Mouse (Mus musculus): ENCODE measurements around the gene Cux1.

The Cux1 gene

DNA sequence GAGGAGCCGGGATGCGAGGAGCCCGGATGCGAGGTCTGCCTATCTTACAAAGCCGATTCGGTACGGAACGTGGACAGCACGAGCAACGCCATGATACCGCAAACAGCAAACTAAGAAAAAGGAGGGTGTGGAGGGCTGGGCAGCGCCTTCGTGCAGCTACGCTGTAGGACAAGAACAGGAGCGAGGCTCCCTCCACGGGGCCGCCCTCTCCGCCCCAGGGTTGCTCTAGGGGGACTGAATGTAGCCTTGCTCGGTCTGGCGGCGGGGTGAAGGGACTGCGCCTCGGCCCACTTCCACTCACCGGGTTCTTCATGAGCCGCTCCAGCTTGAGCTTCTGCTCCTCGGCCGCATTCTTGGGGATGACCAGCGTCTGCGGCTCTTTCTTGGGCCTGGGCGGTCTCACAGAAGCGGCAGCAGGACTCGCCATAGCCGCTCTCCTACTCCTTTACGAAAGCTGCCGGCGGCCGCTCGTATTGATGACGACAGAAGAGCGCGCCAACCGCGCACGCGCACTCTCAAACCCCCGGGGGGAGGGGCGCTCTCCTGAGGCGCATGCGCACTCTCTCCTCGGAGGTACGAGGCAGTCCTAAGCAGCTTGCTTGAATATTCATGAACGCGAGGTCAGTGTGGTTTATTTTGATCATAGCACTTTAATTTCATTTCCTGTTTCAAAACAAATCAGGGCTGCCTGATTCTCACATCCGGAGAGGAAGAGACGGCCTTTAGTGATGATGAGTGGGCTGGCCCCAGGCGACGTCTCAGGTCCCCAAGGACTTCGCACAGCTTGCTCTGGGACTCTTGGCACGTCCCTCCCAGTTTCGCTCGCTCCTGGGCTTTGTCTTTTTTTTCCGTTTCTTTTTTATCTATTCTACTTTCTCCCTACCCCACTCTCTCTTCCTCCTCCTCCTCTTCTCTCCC lies 368.6 kb downstream of the Cux1 start, which contains the start of gene Prkrip1:
Gene Prkrip1, minus strand, starts transcription at position 490 of the 918 bp plus-strand sequence.
- peak; percentile 99 for DNase-seq (ENCODE audit: low read depth)

Measured in induced T-regulatory cell, adult 2 months (primary cell).